Mouse (Mus musculus) thymus, adult 2 months (tissue): Measurements from ENCODE around the gene Slc25a10. TPM values are rescaled to one million over a fixed set of nuclear protein-coding genes. Genes with fewer than 3 reads are reported as not detected.

Source experiments
- DNase-seq: peaks from one replicate; pipeline ENCODE4 v3.0.0; 2021
- H3K27ac ChIP-seq: fragments of 200-500 bp; 2 replicates; pipeline ENCODE4 v1.5.1; 2012; ENCODE audit warnings: low read length, control low read depth; ENCODE audit not compliant: control insufficient read depth, insufficient read depth
- H3K27me3 ChIP-seq: fragments of 200-500 bp; 2 replicates; pipeline ENCODE4 v1.6.1; 2012; ENCODE audit warnings: mild to moderate bottlenecking, low read length, moderate library complexity, mixed read lengths; ENCODE audit not compliant: control insufficient read depth, insufficient read depth
- H3K36me3 ChIP-seq: fragments of 200-500 bp; 2 replicates; pipeline ENCODE4 v1.6.1; 2012; ENCODE audit warnings: mild to moderate bottlenecking, low read length, moderate library complexity; ENCODE audit not compliant: control insufficient read depth, insufficient read depth
- H3K4me1 ChIP-seq: fragments of 200-500 bp; replicated peaks from 2 replicates; pipeline ENCODE4 v1.6.1; 2012; ENCODE audit warnings: low read length; ENCODE audit not compliant: control insufficient read depth, insufficient read depth
- H3K4me3 ChIP-seq: fragments of 200-500 bp; 2 replicates; pipeline ENCODE4 v1.5.1; 2012; ENCODE audit warnings: mild to moderate bottlenecking, low read length, control low read depth, moderate library complexity; ENCODE audit not compliant: control insufficient read depth, insufficient read depth
- CTCF ChIP-seq: fragments of 200-500 bp; IDR thresholded peaks from 2 replicates; pipeline ENCODE4 v1.5.1; 2012; ENCODE audit warnings: mild to moderate bottlenecking, control low read depth, low read length, moderate library complexity, borderline replicate concordance; ENCODE audit not compliant: control insufficient read depth, poor library complexity, insufficient read depth; ENCODE audit errors: extremely low read depth
- POLR2A ChIP-seq: fragments of 200-500 bp; IDR thresholded peaks from 2 replicates; pipeline ENCODE4 v1.6.1; 2012; ENCODE audit warnings: mild to moderate bottlenecking, low read length, control low read depth, moderate library complexity; ENCODE audit not compliant: control insufficient read depth, poor library complexity, insufficient read depth; ENCODE audit errors: extremely low read depth
- WGBS: fragments of 180-500 bp; shearing (Covaris S2); methylation state at CpG from one replicate; pipeline ENCODE4 v1.1.7; 2018; 5-methylcytosine and 5-hydroxymethylcytosine counted together
- polyA plus RNA-seq: library from polyadenylated mRNA; depleted of rRNA; stranded (reverse); fragments of >200 nt; gene quantifications from 2 replicates; pipeline ENCODE4 v1.2.3, GENCODE M21; 2012

The Slc25a10 gene
- polyA plus RNA-seq, 1 experiment, result 102 TPM

DNA sequence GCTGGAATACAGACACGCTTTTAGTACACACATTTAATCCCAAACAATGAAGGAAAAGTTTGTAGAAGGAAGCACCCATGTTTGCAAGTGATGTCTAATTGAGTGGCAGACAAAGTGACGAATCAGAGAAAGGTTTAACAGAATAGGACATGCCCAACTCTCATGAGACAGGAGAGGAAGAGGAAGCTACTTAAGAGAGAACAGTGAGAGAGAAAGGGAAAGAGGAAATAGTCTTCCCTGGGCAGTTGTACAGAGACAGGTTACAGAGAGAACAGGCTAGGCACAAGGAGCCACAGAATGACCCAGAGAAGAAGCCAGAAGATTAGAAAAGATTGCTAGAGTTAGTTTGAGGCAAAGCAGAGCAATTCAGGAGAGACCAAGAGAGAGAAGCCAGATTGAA, 34.3 kb downstream of the Slc25a10 start:
- no peak overlapping the region for H3K27ac ChIP-seq
- H3K27me3 ChIP-seq, result peaks cover 5% of the 10 kb centered on the region; the same call in 1 of the 2 replicates

DNA sequence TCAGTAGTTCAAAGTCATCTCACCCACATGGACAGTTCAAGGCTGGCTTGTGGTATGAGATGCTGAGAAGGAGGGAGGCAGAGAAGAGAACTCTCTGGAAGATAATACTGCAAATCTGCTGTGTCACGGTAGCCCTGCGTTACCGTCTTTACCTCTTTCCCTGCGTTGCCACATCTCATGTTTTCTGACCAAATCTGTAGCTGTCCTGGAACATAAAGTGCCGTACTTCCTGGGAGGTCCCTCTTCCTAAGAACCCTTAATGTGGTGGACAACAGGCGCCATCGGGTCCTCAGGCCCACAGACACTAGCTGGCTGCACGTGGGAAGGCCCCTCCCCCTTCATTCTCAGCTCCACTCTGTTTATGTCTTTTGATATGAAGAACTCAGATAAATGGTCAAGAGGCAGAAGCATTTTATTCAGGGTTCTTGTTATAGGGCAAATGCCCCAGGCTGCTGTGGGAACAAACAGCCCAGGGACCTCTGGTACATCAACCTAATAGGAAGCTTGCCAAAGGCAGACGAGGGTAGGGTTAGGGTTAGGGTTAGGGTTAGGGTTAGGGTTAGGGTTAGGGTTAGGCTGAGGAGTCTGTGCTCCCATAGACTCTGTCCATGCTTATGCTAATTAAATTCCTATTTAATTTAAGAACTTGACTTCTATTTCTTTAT, 36.2 kb downstream of the Slc25a10 start:
- no peak overlapping the region for H3K4me3 ChIP-seq
- no peak overlapping the region for H3K27ac ChIP-seq
- H3K4me1 ChIP-seq, result peaks cover 5% of the 10 kb centered on the region; the same call in 1 of the 2 replicates
- 73% methylated on average over 9 of the region's 9 CpGs for WGBS
- no peak for TF ChIP-seq POLR2A
- no peak for TF ChIP-seq CTCF
- no peaks in the 10 kb centered on the region for H3K36me3 ChIP-seq
- DNase-seq, result no peak
- peaks cover 17% of the 10 kb centered on the region; the same call in 1 of the 2 replicates for H3K27me3 ChIP-seq

More for the DNA sequence above, 34.3 kb downstream of the Slc25a10 start:
- no peak for DNase-seq
- 93% methylated on average over 2 of the region's 2 CpGs for WGBS
- Histone ChIP-seq H3K4me1 (peaks cover 4% of the 10 kb centered on the region; the same call in 1 of the 2 replicates), H3K4me3 (no peak overlapping the region), H3K36me3 (no peaks in the 10 kb centered on the region)
- TF ChIP-seq POLR2A (no peak), CTCF (no peak)

DNA sequence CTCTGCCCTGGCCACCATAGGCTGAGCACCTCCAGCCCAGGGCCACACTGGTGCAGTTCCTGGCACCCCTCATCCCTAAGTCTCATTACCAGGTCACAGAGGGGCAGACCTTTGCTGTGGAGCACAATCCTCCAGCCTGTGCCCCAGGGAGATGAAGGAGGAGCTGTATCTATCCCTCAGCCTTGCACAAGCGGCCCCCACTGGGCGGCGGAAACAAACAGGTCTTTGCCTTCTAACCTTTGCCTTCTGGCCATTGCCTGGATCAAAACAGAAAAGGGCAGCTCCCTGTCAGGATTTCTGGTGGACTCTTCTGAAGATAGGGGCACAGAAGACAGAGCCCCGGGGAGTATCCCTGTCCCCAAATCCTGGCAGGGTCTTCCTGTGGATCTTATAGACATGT, 37.3 kb downstream of the Slc25a10 start:
- no peak overlapping the region for H3K4me3 ChIP-seq
- TF ChIP-seq CTCF (no peak), POLR2A (no peak)
- peaks cover 17% of the 10 kb centered on the region; the same call in 1 of the 2 replicates for H3K27me3 ChIP-seq
- no peak overlapping the region for H3K27ac ChIP-seq
- 93% methylated on average over 4 of the region's 4 CpGs for WGBS
- H3K4me1 ChIP-seq, result peaks cover 5% of the 10 kb centered on the region; the same call in 1 of the 2 replicates
- H3K36me3 ChIP-seq, result no peaks in the 10 kb centered on the region
- DNase-seq, result no peak

DNA sequence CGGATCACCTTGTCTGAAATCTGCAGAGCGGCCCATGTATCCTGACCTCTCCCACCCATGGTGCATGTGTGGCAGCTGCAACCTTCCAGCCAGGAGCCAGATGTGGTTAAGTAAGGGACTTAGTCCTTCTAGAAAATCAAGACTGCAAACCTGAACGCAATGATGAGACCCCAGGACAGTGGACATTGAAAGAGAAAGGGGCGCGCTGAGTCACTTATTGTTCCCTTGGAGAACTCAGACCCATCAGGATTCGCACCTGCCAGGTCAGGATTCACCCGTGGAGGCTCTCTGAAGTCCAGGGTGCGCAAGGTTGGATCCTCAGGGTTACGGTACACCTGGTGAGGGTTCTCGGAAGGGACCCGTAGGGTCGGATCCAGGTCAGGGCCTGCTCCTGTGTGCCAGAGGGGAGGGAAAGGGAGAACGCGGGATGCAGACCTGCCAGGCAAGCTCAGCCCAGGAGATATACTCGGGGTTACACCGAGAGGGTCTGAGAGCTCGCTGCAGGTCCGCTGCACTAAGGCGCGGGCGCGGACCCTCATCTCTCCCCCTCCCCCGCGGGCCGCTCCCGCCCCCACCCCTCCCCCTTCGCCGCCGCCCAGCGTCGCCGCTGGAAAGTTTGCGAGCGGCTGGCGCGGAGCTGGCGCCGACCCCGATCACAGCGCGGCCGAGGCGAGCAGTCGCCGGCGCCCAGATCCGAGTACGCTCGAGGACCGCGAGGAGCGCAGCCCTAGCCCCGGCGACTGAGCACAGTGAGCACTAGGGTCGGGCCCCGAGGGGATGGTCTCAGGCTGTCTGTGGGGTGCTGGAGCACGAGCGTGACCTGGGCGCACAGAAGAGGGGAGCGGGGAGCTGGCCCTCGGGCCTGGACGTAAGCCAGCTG, 38.7 kb downstream of the Slc25a10 start, which contains the start of gene Gcgr:
Gcgr (plus strand) TSS at position 615 of the 880 bp plus-strand sequence.
- no peaks in the 10 kb centered on the region for H3K36me3 ChIP-seq
- no peak for DNase-seq
- no peak within 1 kb of the TSS for H3K4me3 ChIP-seq
- TF ChIP-seq POLR2A (no peak), CTCF (no peak)
- peaks cover 5% of the 10 kb centered on the region; the same call in 1 of the 2 replicates for H3K4me1 ChIP-seq
- peaks cover 17% of the 10 kb centered on the region; the same call in 1 of the 2 replicates for H3K27me3 ChIP-seq
- 16% methylated on average over 62 of the region's 62 CpGs for WGBS
- H3K27ac ChIP-seq, result no peak within 1 kb of the TSS

DNA sequence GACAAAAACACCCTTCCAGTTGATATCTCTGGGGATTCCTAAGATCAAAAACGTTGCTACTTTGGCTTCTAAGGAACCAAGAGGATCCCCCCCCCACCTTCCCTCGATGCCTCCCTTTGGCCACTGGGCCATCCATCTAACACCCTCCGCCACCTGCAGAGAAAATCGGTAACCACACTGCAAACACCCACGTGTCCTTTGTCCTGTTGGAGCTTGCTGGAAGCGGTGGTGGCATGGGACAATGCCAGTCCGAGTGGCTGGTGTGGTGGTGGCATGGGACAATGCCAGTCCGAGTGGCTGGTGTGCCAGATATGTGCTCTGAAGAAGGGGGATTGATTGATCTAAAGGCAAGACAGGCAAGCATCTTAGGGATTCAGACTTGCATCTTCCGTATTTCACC, 40.0 kb downstream of the Slc25a10 start:
- peaks cover 5% of the 10 kb centered on the region; the same call in 1 of the 2 replicates for H3K4me1 ChIP-seq
- no peaks in the 10 kb centered on the region for H3K36me3 ChIP-seq
- H3K27me3 ChIP-seq, result peaks cover 17% of the 10 kb centered on the region; the same call in 1 of the 2 replicates
- TF ChIP-seq POLR2A (no peak), CTCF (no peak)
- H3K4me3 ChIP-seq, result no peak overlapping the region
- DNase-seq, result no peak
- WGBS, result 38% methylated on average over 9 of the region's 9 CpGs
- H3K27ac ChIP-seq, result no peak overlapping the region

DNA sequence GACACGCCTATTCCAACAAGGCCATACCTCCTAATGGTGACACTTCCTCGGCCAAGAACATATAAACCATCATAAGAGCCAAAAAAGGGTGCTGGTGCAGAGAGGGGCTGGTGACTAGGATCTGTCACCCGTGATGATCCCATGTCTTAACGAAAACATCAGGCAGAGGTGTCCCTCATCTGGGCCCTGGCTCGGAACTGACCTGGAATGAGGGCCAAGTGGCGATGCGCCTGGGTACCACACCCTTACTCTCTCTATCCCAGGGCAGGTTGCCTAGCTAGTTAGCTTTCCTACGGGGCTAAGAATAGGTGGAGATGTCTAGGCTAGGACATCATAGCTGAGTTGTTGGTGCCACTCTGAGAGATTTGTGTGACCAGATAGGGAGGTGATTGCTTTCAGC, 42.5 kb downstream of the Slc25a10 start:
- Histone ChIP-seq H3K36me3 (no peaks in the 10 kb centered on the region), H3K27me3 (peaks cover 17% of the 10 kb centered on the region; the same call in 1 of the 2 replicates), H3K4me3 (no peak overlapping the region), H3K27ac (no peak overlapping the region), H3K4me1 (peaks cover 7% of the 10 kb centered on the region)
- TF ChIP-seq CTCF, result no peak
- no peak for TF ChIP-seq POLR2A
- 90% methylated on average over 8 of the region's 8 CpGs for WGBS
- DNase-seq, result no peak
